Mouse (Mus musculus): Measurements from ENCODE around the gene Olfr1254. TPM values are rescaled to one million over a fixed set of nuclear protein-coding genes. Genes with fewer than 3 reads are reported as not detected.

The Olfr1254 gene
- polyA plus RNA-seq (2016; fragmentation: Nextera tagmentation; extraction: Ambion mirVana) = not detected in 2 replicates

DNA sequence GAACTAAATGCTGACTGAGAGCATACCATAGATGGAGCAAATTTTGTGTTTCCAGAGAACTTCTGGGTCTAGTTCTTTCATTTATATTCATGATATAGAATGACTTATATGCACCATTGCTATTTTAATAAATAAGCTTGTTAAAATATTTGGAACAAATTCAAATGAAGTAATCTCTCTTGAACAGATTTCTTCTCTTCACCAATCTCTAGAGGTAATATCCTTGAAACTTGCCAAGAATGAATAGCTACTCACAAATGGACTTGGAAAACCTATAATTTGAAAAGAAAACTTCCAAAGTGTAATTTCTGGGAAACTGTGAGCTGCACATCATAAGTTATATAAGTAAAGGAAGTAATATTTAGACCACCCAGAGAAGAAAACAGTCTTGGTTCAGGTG, at the start of gene Olfr1254:
TSS of gene Olfr1254 (minus strand) at position 101 of the 400 bp plus-strand sequence.
- no peak within 1 kb of the TSS for H3K9ac ChIP-seq (replicated peaks)
- H3K9me3 ChIP-seq = no peaks in the 10 kb centered on the region
- H3K27me3 ChIP-seq = no peaks in the 10 kb centered on the region
- H3K4me2 ChIP-seq = no peak within 1 kb of the TSS
- H3K36me3 ChIP-seq = no peaks in the 10 kb centered on the region
- H3K4me1 ChIP-seq (replicated peaks) = no peaks in the 10 kb centered on the region
- no peak within 1 kb of the TSS for H3K27ac ChIP-seq
- no peak within 1 kb of the TSS for H3K4me3 ChIP-seq (replicated peaks)
- ATAC-seq (ENCODE audit: insufficient number of reproducible peaks, insufficient read depth, low FRiP score, low TSS enrichment, low read depth) = no peak

DNA sequence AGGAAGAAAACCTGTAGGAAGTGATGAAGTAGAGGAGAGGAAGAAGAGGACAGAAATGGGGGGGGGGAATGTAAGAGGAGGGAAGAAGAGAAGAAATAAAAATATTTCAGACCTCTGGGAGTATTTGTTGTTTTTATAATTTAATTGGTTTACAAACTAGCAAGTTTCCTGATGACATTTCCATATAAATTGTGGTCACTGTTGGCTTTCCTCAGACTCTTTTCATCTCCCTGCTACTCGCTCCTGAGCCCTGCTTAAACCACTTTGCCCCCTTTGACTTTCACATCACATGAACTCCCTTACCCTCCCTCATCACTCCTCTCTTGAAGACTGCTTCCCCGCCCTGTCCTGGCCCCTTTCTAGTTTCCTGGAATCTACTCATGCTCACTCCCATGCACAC, 48.0 kb upstream of the Olfr1254 start, which contains the start of gene Olfr1256:
TSS of gene Olfr1256 (minus strand) at position 101 of the 400 bp plus-strand sequence.
- no peak within 1 kb of the TSS for H3K4me2 ChIP-seq
- H3K27ac ChIP-seq = no peak within 1 kb of the TSS
- 59% methylated on average over 2 of the region's 2 CpGs for WGBS
- ATAC-seq (ENCODE audit: insufficient number of reproducible peaks, insufficient read depth, low FRiP score, low TSS enrichment, low read depth) = no peak
- no peaks in the 10 kb centered on the region for H3K27me3 ChIP-seq
- H3K36me3 ChIP-seq = no peaks in the 10 kb centered on the region
- H3K9ac ChIP-seq (replicated peaks) = no peak within 1 kb of the TSS
- no peak within 1 kb of the TSS for H3K4me3 ChIP-seq (replicated peaks)
- H3K4me1 ChIP-seq (replicated peaks) = no peaks in the 10 kb centered on the region
- H3K9me3 ChIP-seq = no peaks in the 10 kb centered on the region

GRCm38 (mm10) chr2:89820216-89820615, 26.8 kb upstream of the Olfr1254 start:
- WGBS = 73% methylated on average over 1 of the region's 1 CpGs
- Histone ChIP-seq H3K4me2 (no peak overlapping the region), H3K9ac (replicated peaks) (no peak overlapping the region), H3K9me3 (no peaks in the 10 kb centered on the region), H3K4me3 (replicated peaks) (no peak overlapping the region), H3K27ac (no peak overlapping the region), H3K36me3 (no peaks in the 10 kb centered on the region), H3K4me1 (replicated peaks) (no peaks in the 10 kb centered on the region), H3K27me3 (no peaks in the 10 kb centered on the region)
- no peak for ATAC-seq (ENCODE audit: insufficient number of reproducible peaks, insufficient read depth, low FRiP score, low TSS enrichment, low read depth)

GRCm38 (mm10) chr2:89811751-89812150, 18.3 kb upstream of the Olfr1254 start, which contains the start of gene Olfr1255:
Gene Olfr1255, plus strand, starts transcription at chr2:89812051.
- Histone ChIP-seq H3K9ac (replicated peaks) (no peak within 1 kb of the TSS), H3K36me3 (no peaks in the 10 kb centered on the region), H3K4me3 (replicated peaks) (no peak within 1 kb of the TSS), H3K9me3 (no peaks in the 10 kb centered on the region), H3K4me2 (no peak within 1 kb of the TSS), H3K27me3 (no peaks in the 10 kb centered on the region), H3K4me1 (replicated peaks) (no peaks in the 10 kb centered on the region), H3K27ac (no peak within 1 kb of the TSS)
- no peak for ATAC-seq (ENCODE audit: insufficient number of reproducible peaks, insufficient read depth, low FRiP score, low TSS enrichment, low read depth)
- 86% methylated on average over 3 of the region's 3 CpGs for WGBS

DNA sequence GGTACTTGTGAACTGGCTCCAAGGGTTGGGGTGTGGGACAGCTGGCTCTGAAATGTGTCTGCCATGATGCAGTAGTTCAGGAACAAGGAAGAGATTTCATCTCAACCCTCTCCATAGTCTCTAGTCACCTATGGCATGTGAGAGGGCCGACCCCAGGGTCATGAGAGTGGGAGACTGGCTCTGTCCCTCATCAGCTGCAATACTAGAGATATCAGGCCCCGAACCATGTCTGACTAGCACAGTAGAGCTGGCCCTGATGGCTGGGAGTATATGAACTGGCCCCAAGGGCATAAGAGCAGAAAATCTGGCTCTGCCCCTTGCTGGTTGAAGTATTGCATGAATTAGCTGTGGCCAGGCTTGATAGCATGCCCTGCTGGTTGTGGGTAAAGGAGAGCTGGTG, 17.3 kb upstream of the Olfr1254 start:
- WGBS = 85% methylated on average over 2 of the region's 2 CpGs

GRCm38 (mm10) chr2:89799583-89799982, 6.2 kb upstream of the Olfr1254 start:
- Histone ChIP-seq H3K36me3 (no peaks in the 10 kb centered on the region), H3K27ac (no peak overlapping the region), H3K4me2 (no peak overlapping the region), H3K9me3 (no peaks in the 10 kb centered on the region), H3K27me3 (no peaks in the 10 kb centered on the region), H3K4me3 (replicated peaks) (no peak overlapping the region), H3K4me1 (replicated peaks) (no peaks in the 10 kb centered on the region), H3K9ac (replicated peaks) (no peak overlapping the region)
- WGBS = 92% methylated on average over 3 of the region's 3 CpGs
- no peak for ATAC-seq (ENCODE audit: insufficient number of reproducible peaks, insufficient read depth, low FRiP score, low TSS enrichment, low read depth)

More for the DNA sequence above, 17.3 kb upstream of the Olfr1254 start:
- no peak overlapping the region for H3K9ac ChIP-seq (replicated peaks)
- no peaks in the 10 kb centered on the region for H3K27me3 ChIP-seq
- no peaks in the 10 kb centered on the region for H3K9me3 ChIP-seq
- no peak for ATAC-seq (ENCODE audit: insufficient number of reproducible peaks, insufficient read depth, low FRiP score, low TSS enrichment, low read depth)
- no peaks in the 10 kb centered on the region for H3K36me3 ChIP-seq
- H3K4me3 ChIP-seq (replicated peaks) = no peak overlapping the region
- H3K4me1 ChIP-seq (replicated peaks) = no peaks in the 10 kb centered on the region
- H3K27ac ChIP-seq = no peak overlapping the region
- H3K4me2 ChIP-seq = no peak overlapping the region

- no peaks in the 10 kb centered on the region for H3K9me3 ChIP-seq
- H3K36me3 ChIP-seq = no peaks in the 10 kb centered on the region
- H3K27me3 ChIP-seq = no peaks in the 10 kb centered on the region
- ATAC-seq (ENCODE audit: insufficient number of reproducible peaks, insufficient read depth, low FRiP score, low TSS enrichment, low read depth) = no peak
- H3K4me2 ChIP-seq = no peak within 1 kb of the TSS
- WGBS = 93% methylated on average over 1 of the region's 1 CpGs
- H3K9ac ChIP-seq (replicated peaks) = no peak within 1 kb of the TSS
- no peaks in the 10 kb centered on the region for H3K4me1 ChIP-seq (replicated peaks)
- H3K4me3 ChIP-seq (replicated peaks) = no peak within 1 kb of the TSS
- no peak within 1 kb of the TSS for H3K27ac ChIP-seq
Measured at GRCm38 (mm10) chr2:89756990-89757389, 36.4 kb downstream of the Olfr1254 start, which contains the start of gene Olfr1253. Gene Olfr1253, minus strand, starts transcription at chr2:89757090.

Other genes with a start within 250 kb of the Olfr1254 start
- not detected in 2 replicates for gene Olfr1245, start 215.2 kb downstream of the Olfr1254 start, polyA plus RNA-seq (2016; fragmentation: Nextera tagmentation; extraction: Ambion mirVana)
- gene Olfr1246, start 200.5 kb downstream of the Olfr1254 start, polyA plus RNA-seq (2016; fragmentation: Nextera tagmentation; extraction: Ambion mirVana) = not detected in 2 replicates
- gene Olfr1247, start 179.5 kb downstream of the Olfr1254 start, polyA plus RNA-seq (2016; fragmentation: Nextera tagmentation; extraction: Ambion mirVana) = not detected in 2 replicates
- gene Olfr1248, start 175.4 kb downstream of the Olfr1254 start, polyA plus RNA-seq (2016; fragmentation: Nextera tagmentation; extraction: Ambion mirVana) = not detected in 2 replicates
- not detected in 2 replicates for gene Olfr1249, start 158.6 kb downstream of the Olfr1254 start, polyA plus RNA-seq (2016; fragmentation: Nextera tagmentation; extraction: Ambion mirVana)
- not detected in 2 replicates for gene Olfr1250, start 132.2 kb downstream of the Olfr1254 start, polyA plus RNA-seq (2016; fragmentation: Nextera tagmentation; extraction: Ambion mirVana)
- gene Olfr1251, start 121.7 kb downstream of the Olfr1254 start, polyA plus RNA-seq (2016; fragmentation: Nextera tagmentation; extraction: Ambion mirVana) = not detected in 2 replicates
- not detected in 2 replicates for gene Olfr1252, start 68.6 kb downstream of the Olfr1254 start, polyA plus RNA-seq (2016; fragmentation: Nextera tagmentation; extraction: Ambion mirVana)
- not detected in 2 replicates for gene Olfr1253, start 36.5 kb downstream of the Olfr1254 start, polyA plus RNA-seq (2016; fragmentation: Nextera tagmentation; extraction: Ambion mirVana)
- gene Olfr1255, start 18.4 kb upstream of the Olfr1254 start, polyA plus RNA-seq (2016; fragmentation: Nextera tagmentation; extraction: Ambion mirVana) = not detected in 2 replicates
- gene Olfr1256, start 47.9 kb upstream of the Olfr1254 start, polyA plus RNA-seq (2016; fragmentation: Nextera tagmentation; extraction: Ambion mirVana) = not detected in 2 replicates
- gene Olfr48, start 54.6 kb upstream of the Olfr1254 start, polyA plus RNA-seq (2016; fragmentation: Nextera tagmentation; extraction: Ambion mirVana) = not detected in 2 replicates
- not detected in 2 replicates for gene Olfr1257, start 84.8 kb upstream of the Olfr1254 start, polyA plus RNA-seq (2016; fragmentation: Nextera tagmentation; extraction: Ambion mirVana)
- not detected in 2 replicates for gene Olfr1258, start 133.7 kb upstream of the Olfr1254 start, polyA plus RNA-seq (2016; fragmentation: Nextera tagmentation; extraction: Ambion mirVana)
- gene Olfr1259, start 155.0 kb upstream of the Olfr1254 start, polyA plus RNA-seq (2016; fragmentation: Nextera tagmentation; extraction: Ambion mirVana) = not detected in 2 replicates
- not detected in 2 replicates for gene Olfr1260, start 180.7 kb upstream of the Olfr1254 start, polyA plus RNA-seq (2016; fragmentation: Nextera tagmentation; extraction: Ambion mirVana)
- gene Olfr1261, start 197.6 kb upstream of the Olfr1254 start, polyA plus RNA-seq (2016; fragmentation: Nextera tagmentation; extraction: Ambion mirVana) = not detected in 2 replicates
- gene Olfr1262, start 206.5 kb upstream of the Olfr1254 start, polyA plus RNA-seq (2016; fragmentation: Nextera tagmentation; extraction: Ambion mirVana) = not detected in 2 replicates
- not detected in 2 replicates for gene Olfr1263, start 218.5 kb upstream of the Olfr1254 start, polyA plus RNA-seq (2016; fragmentation: Nextera tagmentation; extraction: Ambion mirVana)
- gene Olfr1264, start 232.0 kb upstream of the Olfr1254 start, polyA plus RNA-seq (2016; fragmentation: Nextera tagmentation; extraction: Ambion mirVana) = not detected in 2 replicates
- gene Olfr1265, start 241.7 kb upstream of the Olfr1254 start, polyA plus RNA-seq (2016; fragmentation: Nextera tagmentation; extraction: Ambion mirVana) = not detected in 2 replicates

Data from limb, embryonic 12.5 days (tissue).